In genomic region chr19:22931006-22931405, GRCm38 (mm10) we compare ENCODE assay signal across 15 mouse cellular contexts.
DNase-seq lines count a peak whose midpoint lies in the region; ATAC-seq and TF ChIP-seq lines count a peak whose summit lies in the region.
"Had no signal": no experiment of that assay in that cellular context is flagged by ENCODE, and none has a peak within 500 bp of the region (broad histone marks: within the 10 kb centered on the region; RNA-seq: fewer than 3 reads in every experiment).

No protein-coding gene starts in this region.

- H3K4me2 ChIP-seq in hindbrain, embryonic 16.5 days (ENCODE audit: low read length), result no peak overlapping the region
- H3K4me2 ChIP-seq in hindbrain, embryonic 13.5 days, result no peak overlapping the region
- no peak overlapping the region for H3K4me2 ChIP-seq in neural tube, embryonic 15.5 days
- H3K4me2 ChIP-seq: embryonic facial prominence, embryonic 13.5 days; heart, embryonic 15.5 days; hindbrain, embryonic 14.5 days; midbrain, embryonic 11.5 days had no signal

- DNase-seq in cerebellum, adult 2 months, result no peak
- DNase-seq in cerebellum, adult 18-20 months, result no peak
- DNase-seq in brain, adult 2 months (ENCODE audit: low read depth, low spot score), result peak; percentile 84
- DNase-seq in kidney, postnatal 4 days, result no peak
- no peak for DNase-seq in cerebellum, postnatal 14 days
- DNase-seq: thymus, postnatal 14 days had no signal

- peaks cover 12% of the 10 kb centered on the region for H3K4me1 ChIP-seq in cerebellum, adult 2 months (ENCODE audit: control insufficient read depth, insufficient read depth, low read length)
- H3K4me1 ChIP-seq in hindbrain, embryonic 16.5 days (ENCODE audit: control insufficient read depth, insufficient read depth, low read depth, low read length), result peaks cover 5% of the 10 kb centered on the region
- H3K4me1 ChIP-seq in hindbrain, embryonic 13.5 days (replicated peaks), result no peaks in the 10 kb centered on the region
- peaks cover 8% of the 10 kb centered on the region; the same call in 1 of the 2 replicates for H3K4me1 ChIP-seq in neural tube, embryonic 15.5 days

- peak overlapping the region; percentile 7 for H3K27ac ChIP-seq in cerebellum, adult 2 months (ENCODE audit: insufficient read depth, low read length)
- H3K27ac ChIP-seq in hindbrain, embryonic 16.5 days (ENCODE audit: low read depth, low read length), result 0 out of 2 replicates have a peak overlapping the region, but pooled peaks have one; percentile 51
- H3K27ac ChIP-seq in hindbrain, embryonic 13.5 days, result no peak overlapping the region
- H3K27ac ChIP-seq in neural tube, embryonic 15.5 days (replicated peaks), result peak overlapping the region; percentile 67
- H3K27ac ChIP-seq: embryonic facial prominence, embryonic 13.5 days; hindbrain, embryonic 14.5 days; kidney, postnatal 0 days had no signal

- H3K36me3 ChIP-seq in hindbrain, embryonic 16.5 days (ENCODE audit: control insufficient read depth, insufficient read depth, low read length), result no peaks in the 10 kb centered on the region
- no peaks in the 10 kb centered on the region for H3K36me3 ChIP-seq in hindbrain, embryonic 13.5 days
- no peaks in the 10 kb centered on the region for H3K36me3 ChIP-seq in neural tube, embryonic 15.5 days
- H3K36me3 ChIP-seq: embryonic facial prominence, embryonic 13.5 days; heart, embryonic 15.5 days had no signal

- no peak overlapping the region for H3K4me3 ChIP-seq in cerebellum, adult 2 months (replicated peaks; ENCODE audit: insufficient read depth, low read depth, low read length)
- H3K4me3 ChIP-seq in hindbrain, embryonic 16.5 days (ENCODE audit: low read length), result no peak overlapping the region
- no peak overlapping the region for H3K4me3 ChIP-seq in hindbrain, embryonic 13.5 days
- H3K4me3 ChIP-seq in neural tube, embryonic 15.5 days (replicated peaks), result no peak overlapping the region
- H3K4me3 ChIP-seq: embryonic facial prominence, embryonic 13.5 days; heart, embryonic 15.5 days had no signal

- TF ChIP-seq CTCF in cerebellum, adult 2 months (IDR thresholded peaks at IDR 0.05; ENCODE audit: borderline replicate concordance, insufficient read depth, low read depth, low read length), result no peak

- no peak for TF ChIP-seq POLR2A in cerebellum, adult 2 months (IDR thresholded peaks at IDR 0.05; ENCODE audit: borderline replicate concordance, insufficient read depth, low read length)

- H3K27me3 ChIP-seq in cerebellum, adult 2 months (ENCODE audit: control insufficient read depth, insufficient read depth, low read length), result no peaks in the 10 kb centered on the region
- H3K27me3 ChIP-seq in hindbrain, embryonic 16.5 days (replicated peaks; ENCODE audit: control insufficient read depth, insufficient read depth, low read length), result no peaks in the 10 kb centered on the region
- 0 out of 2 replicates have a peak, but pooled peaks cover 7% of the 10 kb centered on the region for H3K27me3 ChIP-seq in hindbrain, embryonic 13.5 days
- no peaks in the 10 kb centered on the region for H3K27me3 ChIP-seq in neural tube, embryonic 15.5 days (replicated peaks)
- H3K27me3 ChIP-seq: embryonic facial prominence, embryonic 13.5 days; heart, embryonic 15.5 days had no signal

- WGBS in cerebellum, adult 2 months, result 58% methylated on average over 6 of the region's 6 CpGs
- 81% methylated on average over 6 of the region's 6 CpGs for WGBS in hindbrain, embryonic 16.5 days
- WGBS in hindbrain, embryonic 13.5 days, result 89% methylated on average over 6 of the region's 6 CpGs
- WGBS in neural tube, embryonic 15.5 days, result 76% methylated on average over 6 of the region's 6 CpGs

- no peaks in the 10 kb centered on the region for H3K9me3 ChIP-seq in hindbrain, embryonic 16.5 days (ENCODE audit: control insufficient read depth, low read length)
- H3K9me3 ChIP-seq in hindbrain, embryonic 13.5 days, result no peaks in the 10 kb centered on the region
- no peaks in the 10 kb centered on the region for H3K9me3 ChIP-seq in neural tube, embryonic 15.5 days (replicated peaks)
- H3K9me3 ChIP-seq: embryonic facial prominence, embryonic 13.5 days; heart, embryonic 15.5 days had no signal

- ATAC-seq in hindbrain, embryonic 16.5 days, result no peak
- ATAC-seq in hindbrain, embryonic 13.5 days (ENCODE audit: low FRiP score), result no peak
- no peak for ATAC-seq in neural tube, embryonic 15.5 days (ENCODE audit: low FRiP score)

- no peak overlapping the region for H3K9ac ChIP-seq in hindbrain, embryonic 16.5 days (ENCODE audit: low read depth, low read length)
- no peak overlapping the region for H3K9ac ChIP-seq in hindbrain, embryonic 13.5 days
- H3K9ac ChIP-seq in neural tube, embryonic 15.5 days (replicated peaks), result no peak overlapping the region
- H3K9ac ChIP-seq: embryonic facial prominence, embryonic 13.5 days; forebrain, postnatal 0 days; heart, embryonic 15.5 days; hindbrain, embryonic 14.5 days had no signal
